Mouse (Mus musculus) heart, postnatal 25 days (tissue): ENCODE data around the gene Nsd2. TPM values are rescaled to one million over a fixed set of nuclear protein-coding genes. Genes with fewer than 3 reads are reported as not detected.
A peak's percentile ranks its signal among the peaks of the same experiment; 100 is the strongest.
"Not testable (repeated sequence)": the region's sequence is repeated elsewhere in the genome, so short reads cannot be mapped to it uniquely, and the experiment has no call there.

Experiments
- DNase-seq: peaks from one replicate; pipeline ENCODE4 v3.0.0; 2022; ENCODE audit warnings: low spot score
- intact Hi-C: fragments of 180-260 bp; cut with DNase I; formaldehyde crosslinking; loops from one replicate; pipeline ENCODE4 v1.15.1; 2025
- microRNA-seq: library from miRNA; unstranded; fragments of <30 nt; microRNA quantifications from one replicate; pipeline ENCODE4 v1.2.0, GENCODE M21; 2022
- total RNA-seq, 2 experiments: library from RNA; stranded (reverse); gene quantifications; 2 replicates each; pipeline ENCODE4 v1.2.3; 2021

The Nsd2 gene
- total RNA-seq, 2 experiments from 2014 or later: 25.9 to 28.4 TPM

DNA sequence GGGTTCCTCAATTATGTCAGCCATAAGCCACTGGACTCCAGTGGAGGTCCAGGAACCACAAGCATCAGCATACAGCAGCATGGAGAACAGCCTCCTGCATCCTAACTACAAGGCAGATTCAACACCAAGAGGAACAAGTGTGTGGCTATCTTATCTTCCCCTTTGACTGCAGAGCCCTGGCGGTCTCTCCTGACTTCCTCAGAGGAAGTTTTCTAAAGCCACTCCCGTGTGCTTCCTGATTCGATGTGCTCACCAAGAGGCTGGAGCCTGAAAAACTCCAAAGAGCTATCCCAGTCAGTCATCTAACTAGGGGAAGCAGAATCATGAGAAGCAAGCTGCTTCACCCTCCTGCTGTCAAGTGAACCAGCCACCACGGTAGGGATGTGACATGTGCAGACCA lies 100.4 kb downstream of the Nsd2 start:
- DNase-seq: no peak
- intact Hi-C loops: no loop called here

DNA sequence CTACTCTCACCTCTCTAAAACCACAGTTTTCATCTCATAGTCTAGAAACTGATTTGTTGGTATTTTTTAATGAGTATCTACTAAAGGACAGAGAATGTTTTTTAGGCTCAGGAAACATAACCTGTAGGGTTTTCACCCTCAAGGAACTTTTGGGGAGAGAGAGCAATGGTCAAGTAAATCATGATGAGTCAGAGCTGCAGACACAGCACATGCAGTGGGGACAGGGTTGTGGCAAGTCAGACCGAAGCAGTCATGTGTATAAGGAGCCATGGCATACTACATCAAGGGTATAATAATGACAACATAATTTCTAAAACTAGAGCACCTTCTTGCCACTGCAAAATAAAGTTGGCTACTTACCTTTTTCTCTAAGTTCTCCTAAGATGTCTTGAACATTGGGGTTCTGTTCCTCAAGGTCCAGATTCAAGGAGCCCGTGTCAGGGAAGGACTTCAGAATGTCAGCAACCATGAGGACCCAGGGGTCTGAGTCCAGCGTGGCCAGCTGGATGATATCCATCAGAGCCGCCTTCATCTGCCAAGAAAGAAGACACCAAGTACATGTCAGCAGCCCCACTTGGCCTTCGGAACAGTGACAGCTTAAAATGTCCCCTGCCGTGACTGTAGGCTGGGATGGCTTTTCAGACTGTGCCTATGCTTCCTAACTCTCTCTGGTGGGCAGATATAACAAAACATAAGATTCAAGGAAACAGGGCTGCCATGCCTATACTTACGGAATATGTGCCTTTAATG lies 101.1 kb downstream of the Nsd2 start:
- intact Hi-C loops: no loop called here
- no peak for DNase-seq

DNA sequence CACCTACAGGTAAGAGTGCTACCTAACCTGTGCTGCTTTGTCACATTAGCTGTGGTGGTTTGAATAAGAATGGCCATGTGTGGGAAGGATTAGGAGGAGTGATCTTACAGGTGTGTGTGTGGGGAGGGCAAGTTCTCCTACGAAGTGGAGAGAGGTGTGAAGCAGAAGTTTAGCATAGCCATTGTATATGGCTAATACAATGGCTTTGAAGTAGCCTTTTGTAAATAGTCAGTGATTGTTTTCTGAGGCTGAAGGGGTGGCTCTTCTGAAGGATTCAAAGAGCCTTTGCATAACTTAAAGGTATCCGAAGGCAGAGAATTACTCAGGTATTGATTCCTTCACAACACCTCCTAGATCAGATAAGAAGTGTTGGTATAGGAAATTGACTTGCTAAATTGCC lies 102.0 kb downstream of the Nsd2 start:
- no peak for DNase-seq
- intact Hi-C loops: no loop called here

DNA sequence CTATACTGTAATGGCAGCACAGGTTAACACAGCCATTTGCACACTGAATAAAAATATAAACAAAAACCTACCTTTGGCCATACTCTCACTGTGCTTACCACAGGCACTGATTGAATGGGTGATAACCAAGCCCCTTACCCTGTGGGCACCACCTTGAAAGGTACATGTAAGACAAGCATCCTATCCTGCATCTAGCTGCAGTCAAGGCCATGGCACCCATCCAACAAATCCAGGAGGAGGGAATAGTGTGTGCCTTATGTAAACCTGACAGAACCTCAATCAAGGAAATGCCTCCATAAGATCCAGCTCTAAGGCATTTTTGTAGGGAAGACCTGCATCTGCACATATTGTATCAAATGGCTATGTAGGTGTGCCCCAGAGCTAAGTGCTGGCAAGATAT lies 105.6 kb downstream of the Nsd2 start:
- DNase-seq: no peak
- intact Hi-C loops: no loop called here

DNA sequence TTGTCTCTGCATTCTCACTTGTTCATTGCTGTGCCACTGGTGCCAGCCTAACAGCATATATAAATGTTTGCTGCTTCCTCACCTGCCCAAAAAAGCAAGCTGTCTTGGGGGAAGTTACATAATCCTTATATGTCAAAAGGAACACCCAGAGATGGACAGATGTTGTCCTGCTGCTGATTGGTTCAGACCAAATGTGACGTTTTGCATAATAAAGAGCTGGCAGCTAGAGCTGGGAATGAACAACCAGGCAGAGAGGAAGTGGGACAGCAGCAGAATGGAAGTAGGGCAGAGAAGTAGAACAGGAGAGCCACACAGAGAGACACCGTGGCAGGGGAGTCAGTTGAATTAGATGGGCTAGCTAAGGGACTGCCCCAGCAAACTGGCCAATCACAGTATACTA lies 111.9 kb downstream of the Nsd2 start:
- intact Hi-C loops: loop anchor here (10.0 kb wide), 2 partner anchors 148 to 278 kb away; partner anchors contain the start of genes Letm1, Slbp, Tacc3 and Tmem129
- no peak for DNase-seq

DNA sequence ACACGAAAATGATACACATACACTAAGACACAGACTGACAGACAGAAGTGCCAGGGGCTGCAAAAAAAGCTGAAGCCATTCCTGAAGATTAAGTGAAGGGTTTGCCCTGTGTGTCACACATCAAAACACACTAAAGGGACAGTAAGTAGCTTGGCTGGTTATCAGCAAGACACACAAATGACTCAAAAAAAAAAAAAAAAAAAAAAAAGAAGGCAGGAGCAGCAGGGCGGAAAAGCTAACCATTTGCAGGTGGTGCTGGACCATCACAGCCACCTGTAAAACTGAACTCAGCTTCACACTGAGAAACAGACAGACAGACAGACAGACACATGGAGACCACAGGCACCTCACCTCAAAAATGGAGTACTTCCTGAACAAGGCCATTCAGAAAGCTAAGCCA lies 113.6 kb downstream of the Nsd2 start:
- intact Hi-C loops: loop anchor here (10.0 kb wide), 2 partner anchors 149 to 279 kb away; partner anchors contain the start of genes Letm1, Slbp, Tacc3 and Tmem129
- DNase-seq: no peak

DNA sequence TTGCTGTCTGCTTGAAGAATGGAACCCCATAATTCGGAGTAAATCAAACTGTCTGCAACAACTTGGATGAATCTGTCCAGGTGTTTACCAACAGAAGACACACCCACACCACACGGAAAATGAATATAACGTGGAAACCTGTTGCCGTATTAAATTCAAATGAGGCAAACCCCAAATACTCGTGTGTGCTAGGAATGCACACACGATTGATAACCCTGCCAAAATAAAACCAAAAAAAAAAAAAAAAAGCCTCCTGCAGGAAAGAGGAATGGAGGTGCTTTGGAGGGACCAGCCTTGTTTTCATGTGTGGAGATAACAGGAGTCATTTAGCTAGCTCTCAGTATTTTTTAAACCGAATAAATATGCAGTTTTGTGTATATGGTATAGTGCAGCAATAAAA lies 114.4 kb downstream of the Nsd2 start:
- intact Hi-C loops: loop anchor here (10.0 kb wide), 2 partner anchors 150 to 280 kb away; partner anchors contain the start of genes Letm1, Slbp, Tacc3 and Tmem129

DNA sequence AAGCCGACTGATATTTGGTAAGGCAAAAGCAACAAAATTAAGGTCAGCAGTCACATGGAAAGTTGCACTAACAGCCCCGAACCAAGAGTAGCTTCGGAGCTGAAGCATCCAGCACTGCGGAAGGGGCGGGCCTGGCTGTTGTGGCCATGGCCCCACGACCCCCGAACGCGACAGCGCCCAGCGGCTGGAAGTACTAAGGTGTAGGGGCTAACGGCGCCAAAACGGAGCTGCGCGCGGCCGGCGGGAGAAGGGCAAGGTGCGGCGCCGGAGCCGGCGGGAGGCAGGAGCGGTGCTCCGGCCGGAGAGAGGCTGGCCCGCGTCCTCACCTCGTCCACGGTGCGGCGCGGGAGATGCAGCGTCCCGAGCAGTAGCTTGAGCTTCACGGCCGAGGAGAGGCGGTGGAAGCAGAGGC lies 115.2 kb downstream of the Nsd2 start:
- intact Hi-C loops: loop anchor here (10.0 kb wide), 2 partner anchors 151 to 281 kb away; partner anchors contain the start of genes Letm1, Slbp, Tacc3 and Tmem129
- DNase-seq: no peak

More for the DNA sequence above, 114.4 kb downstream of the Nsd2 start:
- no peak for DNase-seq

DNA sequence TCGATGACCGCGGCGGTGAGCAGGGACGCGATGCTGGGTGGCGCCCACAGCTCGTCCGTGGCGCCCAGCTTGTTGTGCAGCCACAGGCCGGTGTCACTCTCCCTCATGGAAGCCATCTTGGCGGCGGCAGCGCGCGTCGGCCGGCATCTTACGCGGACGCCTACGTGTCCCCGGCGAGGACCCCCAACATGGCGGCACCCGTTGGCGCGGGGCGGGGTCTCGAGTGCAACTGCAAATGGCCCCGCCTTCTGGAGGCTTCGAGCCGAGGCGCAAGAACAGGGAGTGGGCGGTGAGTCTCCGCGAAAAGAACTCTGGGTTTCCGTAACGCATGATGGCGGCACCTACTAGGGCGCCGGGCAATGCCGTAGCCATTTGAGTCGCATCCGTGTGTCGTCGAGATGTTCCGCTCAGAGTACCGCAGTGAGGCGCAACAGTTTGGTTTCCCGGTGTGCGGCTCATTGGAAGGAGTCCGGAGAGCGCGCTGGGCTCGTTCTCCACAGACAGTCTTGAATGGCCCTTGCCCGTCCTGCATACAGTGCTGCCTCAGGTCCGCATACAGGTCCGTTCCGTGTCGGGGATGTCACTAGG lies 115.7 kb downstream of the Nsd2 start, which contains the start of gene Nelfa:
Nelfa (minus strand) TSS at position 294 of the 588 bp plus-strand sequence.
- DNase-seq: peak; percentile 98
- intact Hi-C loops: loop anchor here (10.0 kb wide), 2 partner anchors 151 to 281 kb away; partner anchors contain the start of genes Letm1, Slbp, Tacc3 and Tmem129

DNA sequence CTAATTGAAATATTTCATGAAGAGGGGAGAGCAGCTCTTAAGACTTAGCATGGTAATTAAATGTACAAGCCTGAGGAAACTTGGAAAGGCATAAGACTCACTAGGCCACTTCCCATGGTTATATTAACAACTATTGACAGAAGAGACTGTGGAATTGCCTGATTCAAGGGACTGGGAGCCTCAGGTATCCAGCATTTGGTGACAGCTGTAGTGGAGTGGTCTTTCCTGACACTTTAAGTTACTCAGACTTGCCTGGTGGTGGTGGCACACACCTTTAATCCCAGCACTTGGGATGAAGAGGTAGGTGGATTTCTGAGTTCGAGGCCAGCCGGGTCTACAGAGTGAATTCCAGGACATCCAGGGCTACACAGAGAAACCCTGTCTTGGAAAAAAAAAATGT lies 116.7 kb downstream of the Nsd2 start:
- DNase-seq: no peak
- intact Hi-C loops: loop anchor here (10.0 kb wide), 2 partner anchors 152 to 282 kb away; partner anchors contain the start of genes Letm1, Slbp, Tacc3 and Tmem129

DNA sequence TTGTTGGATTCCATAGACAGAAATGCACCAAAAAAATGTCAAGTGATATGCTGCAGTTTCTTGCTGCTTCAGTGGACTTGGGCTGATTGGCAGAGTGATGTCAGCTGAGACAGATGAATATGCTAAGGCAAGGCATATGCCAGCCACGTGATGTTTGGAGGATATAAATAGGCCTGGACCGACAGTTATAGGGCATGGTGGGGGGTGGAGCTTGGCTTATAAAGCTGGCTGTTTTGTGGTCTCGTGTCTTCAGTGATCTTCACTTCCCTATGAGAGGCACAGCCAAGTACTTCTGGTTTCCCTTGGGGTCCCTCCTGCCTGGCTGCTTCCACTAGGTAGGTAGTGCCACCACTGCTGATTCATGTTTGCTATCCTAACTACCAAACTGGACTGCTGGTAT lies 117.9 kb downstream of the Nsd2 start:
- DNase-seq: no peak
- intact Hi-C loops: loop anchor here (10.0 kb wide), 2 partner anchors 154 to 284 kb away; partner anchors contain the start of genes Letm1, Slbp, Tacc3 and Tmem129

DNA sequence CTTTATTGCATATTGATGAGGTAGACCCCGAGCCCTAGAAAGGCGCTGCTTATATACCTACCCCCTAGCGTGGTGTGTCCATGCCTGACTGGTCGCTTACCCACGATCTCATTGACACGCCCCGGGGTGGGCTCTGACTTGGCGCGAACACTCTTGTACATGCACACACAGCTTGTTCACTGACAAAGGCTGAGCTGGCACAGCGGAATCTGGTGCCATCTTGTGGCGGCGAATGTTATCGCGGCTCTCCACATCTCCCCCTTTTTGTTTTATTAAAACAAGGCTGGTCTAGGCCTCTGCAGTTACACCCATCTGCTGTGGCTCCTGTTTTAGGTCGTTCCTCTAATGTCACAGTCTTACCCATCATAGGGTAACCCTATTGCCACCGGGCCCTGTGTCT lies 126.5 kb downstream of the Nsd2 start:
- intact Hi-C loops, DNase-seq: not testable (repeated sequence)

Small RNAs within 50 kb of the gene (microRNA-seq; reads per million reads assigned to microRNA genes)
- not detected for gene Mir7024

Other genes starting within 250 kb of the Nsd2 start
- gene Fam53a, start 191.1 kb upstream of the Nsd2 start, total RNA-seq: 10 to 100 TPM; 24.6 to 25.2 TPM
- 1 to 10 TPM; 1.1 to 1.3 TPM for gene Gm9903, start 190.8 kb upstream of the Nsd2 start, total RNA-seq
- 10 to 100 TPM; 15.3 to 16.2 TPM for gene Slbp, start 168.2 kb upstream of the Nsd2 start, total RNA-seq
- 1 to 10 TPM; 2.4 TPM for gene Tacc3, start 162.6 kb upstream of the Nsd2 start, total RNA-seq
- gene Tmem129, start 162.3 kb upstream of the Nsd2 start, total RNA-seq: 10 to 100 TPM; 19.8 to 20.2 TPM
- 10 to 100 TPM in 1 of 2 experiments, 1 to 10 TPM in 1; 4.9 to 10.8 TPM for gene Fgfr3, start 99.1 kb upstream of the Nsd2 start, total RNA-seq
- 100 to 1,000 TPM; 152 to 161 TPM for gene Letm1, start 37.9 kb upstream of the Nsd2 start, total RNA-seq
- gene Nelfa, start 115.7 kb downstream of the Nsd2 start, total RNA-seq: 10 to 100 TPM; 10.1 to 10.2 TPM
- 1 to 10 TPM; 2.8 to 3.1 TPM for gene Gm1673, start 162.7 kb downstream of the Nsd2 start, total RNA-seq
- gene Nat8l, start 175.3 kb downstream of the Nsd2 start, total RNA-seq: 1 to 10 TPM; 1.1 TPM